ENCODE assay signal across 22 mouse cellular contexts in genomic region chr17:13332496-13332895, GRCm38 (mm10). TPM values are rescaled to one million over a fixed set of nuclear protein-coding genes. Genes with fewer than 3 reads are reported as not detected.
"Had no signal": no experiment of that assay in that cellular context is flagged by ENCODE, and none has a peak within 500 bp of the region (broad histone marks: within the 10 kb centered on the region; RNA-seq: fewer than 3 reads in every experiment).

No protein-coding gene starts in this region.

RNA-seq across cellular contexts. Expression of gene Tcp10c, which starts 21.9 kb away (rescaled TPM):
- polyA plus RNA-seq: heart, embryonic 10.5 days; heart, embryonic 11.5 days; heart, embryonic 13.5 days; heart, embryonic 14.5 days; heart, embryonic 15.5 days; heart, embryonic 16.5 days; heart, postnatal 0 days; hindbrain, embryonic 10.5 days; hindbrain, embryonic 11.5 days; hindbrain, embryonic 13.5 days; hindbrain, embryonic 14.5 days; hindbrain, embryonic 16.5 days; hindbrain, postnatal 0 days; inflammation-experienced regulatory T-cells, adult 6 months; intestine, embryonic 15.5 days; intestine, embryonic 16.5 days; intestine, postnatal 0 days; kidney, embryonic 14.5 days; kidney, embryonic 15.5 days; kidney, embryonic 16.5 days; kidney, postnatal 0 days; large intestine, adult 2 months had no signal
